Mouse (Mus musculus): Measurements from ENCODE around the gene Tbc1d24.

DNA sequence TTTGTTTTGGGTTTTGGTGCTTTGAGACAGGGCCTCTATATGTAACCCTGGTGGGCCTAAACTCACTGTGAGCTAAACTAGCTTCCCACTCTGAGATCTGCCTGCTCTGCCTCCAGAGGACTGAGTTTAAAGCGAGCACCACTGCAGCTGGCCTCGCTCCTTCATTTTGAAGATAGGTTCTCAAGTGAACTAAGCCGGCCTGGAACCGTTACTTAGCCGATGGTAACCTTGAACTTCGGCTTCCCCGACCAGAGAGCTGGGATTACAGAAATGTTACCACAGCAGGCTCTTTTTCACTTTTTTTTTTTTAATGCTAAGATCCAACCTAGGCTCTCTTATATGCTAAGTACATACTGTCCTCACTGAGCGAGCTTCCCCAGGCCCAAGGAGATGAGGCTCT lies 12.1 kb downstream of the Tbc1d24 start:
- no peak for TF ChIP-seq CTCF (IDR thresholded peaks at IDR 0.05; ENCODE audit: low read depth, low read length)
- no peak for TF ChIP-seq POLR2A (IDR thresholded peaks at IDR 0.05; ENCODE audit: insufficient read depth, low read length)
- TF ChIP-seq EP300 (IDR thresholded peaks at IDR 0.05; ENCODE audit: insufficient read depth, low read depth, low read length) = no peak
